Mouse (Mus musculus): ENCODE results near the gene Uqcrc2. TPM values are rescaled to one million over a fixed set of nuclear protein-coding genes. Genes with fewer than 3 reads are reported as not detected.

Uqcrc2 gene
- 206 and 208 TPM in 2 replicates for polyA plus RNA-seq (2015; fragmentation: Nextera tagmentation; extraction: Ambion mirVana)

GRCm38 (mm10) chr7:120634711-120635361 is at the start of gene Uqcrc2:
Gene Uqcrc2, plus strand, starts transcription at chr7:120635176.
- Histone ChIP-seq H3K9me3 (no peaks in the 10 kb centered on the region), H3K36me3 (peaks cover 18% of the 10 kb centered on the region), H3K4me1 (replicated peaks) (peaks cover 26% of the 10 kb centered on the region), H3K4me3 (peak within 1 kb of the TSS; percentile 98), H3K27ac (peak within 1 kb of the TSS; percentile 95), H3K4me2 (peak within 1 kb of the TSS; percentile 94), H3K27me3 (no peaks in the 10 kb centered on the region), H3K9ac (peak within 1 kb of the TSS; percentile 98)
- peak; percentile 99 for ATAC-seq (ENCODE audit: low FRiP score)
- under 1% methylated on average over 43 of the region's 45 CpGs for WGBS

DNA sequence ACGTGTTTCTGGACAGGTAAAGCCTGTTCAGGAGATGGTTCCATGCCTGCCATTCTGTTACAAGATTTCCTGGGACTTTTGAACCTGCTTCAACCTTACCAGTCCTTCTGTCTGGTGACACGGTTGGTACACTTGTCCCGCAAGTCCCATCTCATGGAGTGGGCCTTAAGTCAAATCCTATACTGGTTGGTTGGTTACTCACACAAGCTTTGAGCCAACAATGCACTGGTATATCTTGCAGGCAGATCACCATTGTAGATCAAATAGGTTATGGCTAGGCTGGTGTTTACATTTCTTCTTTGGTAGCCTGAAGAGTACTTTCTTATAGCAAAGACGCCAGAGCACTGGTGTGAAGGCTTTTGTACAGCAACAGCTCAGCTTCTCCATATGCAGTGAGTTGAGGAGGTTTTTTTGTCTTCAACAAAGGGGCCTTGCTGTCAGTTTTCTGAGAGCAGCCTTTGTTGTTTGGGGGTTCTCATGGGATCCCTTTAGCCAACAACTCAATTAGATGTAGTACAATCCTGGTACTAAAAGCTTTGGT is 37.7 kb upstream of the Uqcrc2 start:
- Histone ChIP-seq H3K4me1 (replicated peaks) (no peaks in the 10 kb centered on the region), H3K9ac (peak overlapping the region; percentile 74), H3K27me3 (no peaks in the 10 kb centered on the region; the same call in 1 of the 2 replicates), H3K4me2 (peak overlapping the region; percentile 73), H3K9me3 (no peaks in the 10 kb centered on the region), H3K27ac (peak overlapping the region; percentile 71), H3K36me3 (no peaks in the 10 kb centered on the region), H3K4me3 (peak overlapping the region; percentile 42)
- WGBS = 76% methylated on average over 4 of the region's 4 CpGs
- peak; percentile 62 for ATAC-seq (ENCODE audit: low FRiP score)

GRCm38 (mm10) chr7:120597744-120598243 is 37.2 kb upstream of the Uqcrc2 start:
- H3K27me3 ChIP-seq = no peaks in the 10 kb centered on the region; the same call in 1 of the 2 replicates
- no peaks in the 10 kb centered on the region for H3K36me3 ChIP-seq
- ATAC-seq (ENCODE audit: low FRiP score) = peak; percentile 87
- H3K4me1 ChIP-seq (replicated peaks) = no peaks in the 10 kb centered on the region
- 9% methylated on average over 41 of the region's 41 CpGs for WGBS
- H3K9ac ChIP-seq = peak overlapping the region; percentile 74
- H3K27ac ChIP-seq = peak overlapping the region; percentile 71
- H3K4me3 ChIP-seq = peak overlapping the region; percentile 42
- H3K9me3 ChIP-seq = no peaks in the 10 kb centered on the region
- H3K4me2 ChIP-seq = peak overlapping the region; percentile 73

DNA sequence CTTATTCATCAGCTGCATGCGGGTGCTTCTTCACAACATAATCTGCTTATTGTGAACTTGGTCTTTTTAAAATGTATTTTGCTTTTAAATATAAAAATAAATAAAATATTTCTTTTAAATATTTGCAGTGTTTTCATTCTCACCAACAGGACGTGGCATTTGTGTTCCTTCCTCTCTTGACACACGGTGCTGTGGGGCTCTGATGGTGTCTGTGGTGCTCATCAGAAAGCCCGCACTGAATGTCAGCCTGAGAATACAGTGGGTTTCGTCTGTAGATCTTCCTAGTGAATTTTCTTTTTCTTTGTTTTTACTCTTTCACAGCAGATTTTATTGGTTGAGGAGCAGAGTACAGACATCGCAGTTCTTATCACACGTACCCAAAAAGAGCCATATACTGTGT is 36.6 kb upstream of the Uqcrc2 start:
- H3K27me3 ChIP-seq = no peaks in the 10 kb centered on the region; the same call in 1 of the 2 replicates
- no peak for ATAC-seq (ENCODE audit: low FRiP score)
- H3K27ac ChIP-seq = no peak overlapping the region
- H3K9ac ChIP-seq = no peak overlapping the region
- H3K36me3 ChIP-seq = no peaks in the 10 kb centered on the region
- WGBS = 83% methylated on average over 7 of the region's 7 CpGs
- peak overlapping the region; percentile 42 for H3K4me3 ChIP-seq
- H3K9me3 ChIP-seq = no peaks in the 10 kb centered on the region
- H3K4me2 ChIP-seq = peak overlapping the region; percentile 73
- no peaks in the 10 kb centered on the region for H3K4me1 ChIP-seq (replicated peaks)

DNA sequence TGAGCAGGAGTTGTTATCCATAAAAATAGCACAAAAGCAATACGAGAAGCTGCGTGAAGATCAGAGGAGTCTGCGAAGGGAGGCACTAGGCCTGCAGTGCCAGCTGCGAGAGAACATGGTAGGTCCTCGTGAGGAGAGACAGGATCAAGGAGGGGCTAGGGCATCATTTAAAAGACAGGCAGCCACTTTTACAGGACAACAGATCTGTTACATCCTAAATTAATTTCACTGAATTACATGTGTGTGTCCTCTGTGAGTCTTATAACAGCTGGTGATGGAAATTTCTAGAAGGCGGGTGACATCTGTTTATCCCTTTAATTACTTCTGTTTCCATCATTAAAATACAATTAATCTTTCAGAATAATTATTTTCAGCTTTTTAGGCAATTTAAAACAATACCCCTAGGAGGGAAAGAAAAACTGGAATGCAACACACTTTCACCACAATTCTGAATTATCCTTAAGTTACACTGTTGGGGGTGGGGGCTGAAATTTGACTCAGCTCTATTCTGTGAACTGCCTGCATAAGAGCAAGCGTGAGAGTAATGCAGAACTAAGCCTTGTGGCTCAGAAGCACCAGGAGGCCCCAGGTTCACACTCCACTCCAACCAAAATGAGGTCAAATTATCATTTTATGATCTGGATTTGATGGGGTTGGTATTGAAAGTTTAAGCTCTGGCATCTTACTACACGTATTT is 14.8 kb upstream of the Uqcrc2 start:
- H3K36me3 ChIP-seq = no peaks in the 10 kb centered on the region
- no peak overlapping the region for H3K27ac ChIP-seq
- H3K4me3 ChIP-seq = no peak overlapping the region
- H3K9ac ChIP-seq = no peak overlapping the region
- ATAC-seq (ENCODE audit: low FRiP score) = peak; percentile 5; the same call in 1 of the 2 replicates
- no peaks in the 10 kb centered on the region for H3K9me3 ChIP-seq
- no peaks in the 10 kb centered on the region for H3K27me3 ChIP-seq
- no peak overlapping the region for H3K4me2 ChIP-seq
- H3K4me1 ChIP-seq (replicated peaks) = no peaks in the 10 kb centered on the region
- 75% methylated on average over 8 of the region's 8 CpGs for WGBS

DNA sequence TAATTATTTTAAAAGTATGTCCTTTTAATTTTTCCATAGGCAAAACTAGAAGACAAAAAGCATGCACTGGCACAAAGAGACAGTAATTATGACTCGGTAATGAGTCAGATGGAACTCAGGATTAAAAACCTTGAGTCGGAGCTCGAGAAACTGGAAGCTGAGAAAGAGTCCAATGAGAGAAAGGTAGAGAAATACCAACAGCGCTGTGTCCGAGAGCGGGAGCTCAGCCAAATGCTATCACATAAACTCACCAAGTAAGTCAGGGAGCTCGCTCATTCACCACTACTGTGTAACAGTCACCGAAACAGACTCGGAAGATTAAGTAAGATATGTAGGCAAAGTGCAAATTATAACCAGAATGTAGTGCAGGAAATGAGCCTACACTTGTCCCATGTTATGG is 14.1 kb upstream of the Uqcrc2 start:
- no peak for ATAC-seq (ENCODE audit: low FRiP score)
- Histone ChIP-seq H3K27me3 (no peaks in the 10 kb centered on the region), H3K9ac (no peak overlapping the region), H3K9me3 (no peaks in the 10 kb centered on the region), H3K4me3 (no peak overlapping the region), H3K27ac (no peak overlapping the region), H3K4me2 (no peak overlapping the region), H3K36me3 (no peaks in the 10 kb centered on the region), H3K4me1 (replicated peaks) (no peaks in the 10 kb centered on the region)
- 91% methylated on average over 9 of the region's 9 CpGs for WGBS

DNA sequence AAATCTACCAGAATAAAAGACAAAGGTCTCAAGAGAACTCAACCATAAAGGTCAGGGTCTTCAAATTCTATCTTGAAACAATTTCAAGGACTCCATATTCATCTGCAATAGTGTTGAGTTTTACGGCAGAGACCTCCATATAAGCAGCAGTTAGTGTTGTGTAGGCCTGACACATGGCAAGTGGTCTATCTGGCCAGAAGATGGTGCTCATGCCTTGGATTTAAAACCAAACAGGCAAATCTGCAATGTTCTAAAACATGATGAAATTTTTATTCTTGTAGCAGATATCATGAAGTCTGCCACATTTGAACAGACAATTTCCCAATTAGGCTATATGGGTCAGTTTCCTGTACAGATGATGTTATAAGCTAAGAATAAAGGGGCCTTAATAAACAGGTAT is 2.5 kb upstream of the Uqcrc2 start:
- no peaks in the 10 kb centered on the region for H3K9me3 ChIP-seq
- H3K27ac ChIP-seq = no peak overlapping the region
- no peak overlapping the region for H3K4me2 ChIP-seq
- no peak overlapping the region for H3K9ac ChIP-seq
- peaks cover under 1% of the 10 kb centered on the region; the same call in 1 of the 2 replicates for H3K36me3 ChIP-seq
- peaks cover 23% of the 10 kb centered on the region for H3K4me1 ChIP-seq (replicated peaks)
- no peak overlapping the region for H3K4me3 ChIP-seq
- no peak for ATAC-seq (ENCODE audit: low FRiP score)
- 66% methylated on average over 1 of the region's 1 CpGs for WGBS
- no peaks in the 10 kb centered on the region for H3K27me3 ChIP-seq

DNA sequence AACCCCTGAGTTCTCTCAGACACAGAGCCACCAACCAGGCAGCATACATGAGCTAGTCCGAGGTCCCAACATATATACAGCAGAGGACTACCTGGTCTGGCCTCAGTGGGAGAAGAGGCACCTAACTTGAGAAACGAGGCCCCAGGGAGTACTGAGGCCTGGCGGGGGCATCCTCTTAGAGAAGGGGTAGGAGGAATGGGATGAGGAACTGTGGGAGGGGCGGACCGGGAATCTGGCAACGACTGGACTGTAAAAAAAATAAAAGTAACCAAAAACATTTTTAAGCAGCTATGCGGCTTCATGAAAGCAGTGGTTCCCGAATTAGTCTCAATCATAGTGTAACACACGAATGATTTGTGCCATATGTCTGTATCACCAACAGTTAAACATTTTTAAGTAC is 675 bp upstream of the Uqcrc2 start:
- H3K36me3 ChIP-seq = peaks cover 15% of the 10 kb centered on the region
- H3K4me3 ChIP-seq = peak overlapping the region; percentile 98
- H3K9ac ChIP-seq = peak overlapping the region; percentile 98
- peak; percentile 23 for ATAC-seq (ENCODE audit: low FRiP score)
- peak overlapping the region; percentile 94 for H3K4me2 ChIP-seq
- peaks cover 26% of the 10 kb centered on the region for H3K4me1 ChIP-seq (replicated peaks)
- WGBS = 7% methylated on average over 9 of the region's 9 CpGs
- no peaks in the 10 kb centered on the region for H3K9me3 ChIP-seq
- peak overlapping the region; percentile 95 for H3K27ac ChIP-seq
- no peaks in the 10 kb centered on the region for H3K27me3 ChIP-seq

DNA sequence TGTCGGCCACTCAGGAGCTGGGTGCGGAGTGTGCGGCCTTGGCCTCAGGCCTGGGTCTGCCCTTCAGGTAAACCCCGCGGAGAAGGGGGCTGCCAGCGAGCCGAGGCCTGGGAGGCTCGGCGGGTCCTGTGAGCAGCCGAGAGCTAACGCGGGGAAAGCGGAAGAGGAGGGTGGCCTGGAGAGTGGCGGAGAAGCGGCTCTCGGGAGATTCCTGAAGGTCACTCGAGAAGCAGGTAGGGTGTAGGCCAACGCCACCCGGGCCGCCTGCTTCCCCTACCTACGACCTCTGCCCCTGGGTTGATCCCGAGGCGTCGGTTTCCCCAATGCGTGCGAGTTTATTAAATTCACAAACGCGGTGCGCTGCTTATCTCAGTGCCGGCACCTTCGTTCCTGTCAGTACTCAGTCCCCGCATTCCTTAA is 396 bp downstream of the Uqcrc2 start:
- H3K9ac ChIP-seq = peak overlapping the region; percentile 98
- WGBS = 0% methylated on average over 32 of the region's 32 CpGs
- peak; percentile 87 for ATAC-seq (ENCODE audit: low FRiP score)

GRCm38 (mm10) chr7:120635821-120636220 is 845 bp downstream of the Uqcrc2 start:
- Histone ChIP-seq H3K9me3 (no peaks in the 10 kb centered on the region), H3K4me1 (replicated peaks) (peaks cover 26% of the 10 kb centered on the region), H3K9ac (peak overlapping the region; percentile 98), H3K4me2 (peak overlapping the region; percentile 94), H3K4me3 (peak overlapping the region; percentile 98), H3K27me3 (no peaks in the 10 kb centered on the region), H3K27ac (peak overlapping the region; percentile 95), H3K36me3 (peaks cover 26% of the 10 kb centered on the region)
- 0 out of 2 replicates have a peak, but pooled peaks have one; percentile 0 for ATAC-seq (ENCODE audit: low FRiP score)
- 2% methylated on average over 11 of the region's 11 CpGs for WGBS

More for the DNA sequence above, 396 bp downstream of the Uqcrc2 start:
- Histone ChIP-seq H3K4me2 (peak overlapping the region; percentile 94), H3K27ac (peak overlapping the region; percentile 95), H3K4me1 (replicated peaks) (peaks cover 26% of the 10 kb centered on the region), H3K9me3 (no peaks in the 10 kb centered on the region), H3K27me3 (no peaks in the 10 kb centered on the region), H3K4me3 (peak overlapping the region; percentile 98), H3K36me3 (peaks cover 22% of the 10 kb centered on the region)

- H3K9me3 ChIP-seq = no peaks in the 10 kb centered on the region
- peaks cover 75% of the 10 kb centered on the region for H3K36me3 ChIP-seq
- H3K4me3 ChIP-seq = no peak overlapping the region
- WGBS = 62% methylated on average over 4 of the region's 4 CpGs
- H3K27ac ChIP-seq = no peak overlapping the region
- H3K4me2 ChIP-seq = no peak overlapping the region
- no peak overlapping the region for H3K9ac ChIP-seq
- no peak for ATAC-seq (ENCODE audit: low FRiP score)
- no peaks in the 10 kb centered on the region for H3K4me1 ChIP-seq (replicated peaks)
- no peaks in the 10 kb centered on the region for H3K27me3 ChIP-seq
Observed at GRCm38 (mm10) chr7:120643217-120643616, 8.2 kb downstream of the Uqcrc2 start.

GRCm38 (mm10) chr7:120647849-120648248 is 12.9 kb downstream of the Uqcrc2 start:
- H3K9ac ChIP-seq = no peak overlapping the region
- H3K36me3 ChIP-seq = peaks cover 88% of the 10 kb centered on the region
- ATAC-seq (ENCODE audit: low FRiP score) = no peak
- H3K9me3 ChIP-seq = no peaks in the 10 kb centered on the region
- no peak overlapping the region for H3K4me3 ChIP-seq
- H3K4me2 ChIP-seq = no peak overlapping the region
- no peaks in the 10 kb centered on the region for H3K4me1 ChIP-seq (replicated peaks)
- 86% methylated on average over 2 of the region's 2 CpGs for WGBS
- no peaks in the 10 kb centered on the region for H3K27me3 ChIP-seq
- H3K27ac ChIP-seq = no peak overlapping the region
